Mouse (Mus musculus): ENCODE results near the gene Khdrbs1. TPM values are rescaled to one million over a fixed set of nuclear protein-coding genes. Genes with fewer than 3 reads are reported as not detected.

Khdrbs1 gene
- polyA plus RNA-seq, 1 experiment from 2014 or later = 94.2 TPM

GRCm38 (mm10) chr4:129683901-129684493 lies 58.1 kb downstream of the Khdrbs1 start:
- Histone ChIP-seq H3K9ac (ENCODE audit: low read depth, low read length) (no peak overlapping the region), H3K36me3 (ENCODE audit: control insufficient read depth, insufficient read depth, low read length) (peaks cover 91% of the 10 kb centered on the region), H3K27me3 (replicated peaks; ENCODE audit: control insufficient read depth, insufficient read depth, low read length) (no peaks in the 10 kb centered on the region), H3K4me3 (ENCODE audit: low read depth, low read length) (no peak overlapping the region), H3K27ac (replicated peaks; ENCODE audit: low read depth, low read length) (no peak overlapping the region), H3K4me1 (ENCODE audit: control insufficient read depth, insufficient read depth, low read length) (no peaks in the 10 kb centered on the region), H3K4me2 (ENCODE audit: low read depth, low read length) (no peak overlapping the region), H3K9me3 (ENCODE audit: control insufficient read depth, low read length) (no peaks in the 10 kb centered on the region)
- WGBS = 87% methylated on average over 10 of the region's 11 CpGs
- ATAC-seq (ENCODE audit: low read depth) = no peak
- no peak for DNase-seq (ENCODE audit: low spot score)

GRCm38 (mm10) chr4:129681837-129682236 lies 60.3 kb downstream of the Khdrbs1 start:
- Histone ChIP-seq H3K36me3 (ENCODE audit: control insufficient read depth, insufficient read depth, low read length) (peaks cover 93% of the 10 kb centered on the region), H3K9ac (ENCODE audit: low read depth, low read length) (no peak overlapping the region), H3K9me3 (ENCODE audit: control insufficient read depth, low read length) (no peaks in the 10 kb centered on the region), H3K27ac (replicated peaks; ENCODE audit: low read depth, low read length) (no peak overlapping the region), H3K4me2 (ENCODE audit: low read depth, low read length) (no peak overlapping the region), H3K4me1 (ENCODE audit: control insufficient read depth, insufficient read depth, low read length) (no peaks in the 10 kb centered on the region), H3K27me3 (replicated peaks; ENCODE audit: control insufficient read depth, insufficient read depth, low read length) (no peaks in the 10 kb centered on the region), H3K4me3 (ENCODE audit: low read depth, low read length) (no peak overlapping the region)
- ATAC-seq (ENCODE audit: low read depth) (no peak), DNase-seq (ENCODE audit: low spot score) (no peak)
- 96% methylated on average over 11 of the region's 11 CpGs for WGBS

- H3K4me3 ChIP-seq (ENCODE audit: low read depth, low read length) = peak overlapping the region; percentile 99
Measured at GRCm38 (mm10) chr4:129672878-129673449, 69.1 kb downstream of the Khdrbs1 start.

GRCm38 (mm10) chr4:129672083-129672877 lies 69.8 kb downstream of the Khdrbs1 start, which contains the start of gene Kpna6:
Kpna6 (minus strand) TSS chr4:129672767.
- Histone ChIP-seq H3K4me3 (ENCODE audit: low read depth, low read length) (peak within 1 kb of the TSS; percentile 99), H3K27ac (replicated peaks; ENCODE audit: low read depth, low read length) (peak within 1 kb of the TSS; percentile 92), H3K27me3 (replicated peaks; ENCODE audit: control insufficient read depth, insufficient read depth, low read length) (no peaks in the 10 kb centered on the region), H3K4me2 (ENCODE audit: low read depth, low read length) (peak within 1 kb of the TSS; percentile 68), H3K36me3 (ENCODE audit: control insufficient read depth, insufficient read depth, low read length) (peaks cover 17% of the 10 kb centered on the region), H3K4me1 (ENCODE audit: control insufficient read depth, insufficient read depth, low read length) (peaks cover 7% of the 10 kb centered on the region; the same call in 1 of the 2 replicates), H3K9me3 (ENCODE audit: control insufficient read depth, low read length) (no peaks in the 10 kb centered on the region), H3K9ac (ENCODE audit: low read depth, low read length) (peak within 1 kb of the TSS; percentile 99)
- WGBS = under 1% methylated on average over 44 of the region's 65 CpGs
- ATAC-seq (ENCODE audit: low read depth) (peak; percentile 94), DNase-seq (ENCODE audit: low spot score) (peak; percentile 96)

More at GRCm38 (mm10) chr4:129672878-129673449, 69.1 kb downstream of the Khdrbs1 start:
- Histone ChIP-seq H3K36me3 (ENCODE audit: control insufficient read depth, insufficient read depth, low read length) (peaks cover 23% of the 10 kb centered on the region), H3K4me2 (ENCODE audit: low read depth, low read length) (peak overlapping the region; percentile 68), H3K27me3 (replicated peaks; ENCODE audit: control insufficient read depth, insufficient read depth, low read length) (no peaks in the 10 kb centered on the region), H3K9me3 (ENCODE audit: control insufficient read depth, low read length) (no peaks in the 10 kb centered on the region), H3K4me1 (ENCODE audit: control insufficient read depth, insufficient read depth, low read length) (peaks cover 7% of the 10 kb centered on the region; the same call in 1 of the 2 replicates), H3K27ac (replicated peaks; ENCODE audit: low read depth, low read length) (peak overlapping the region; percentile 92), H3K9ac (ENCODE audit: low read depth, low read length) (peak overlapping the region; percentile 99)
- WGBS = 9% methylated on average over 10 of the region's 10 CpGs
- ATAC-seq (ENCODE audit: low read depth) = no peak; the same call in 1 of the 2 replicates
- no peak for DNase-seq (ENCODE audit: low spot score)

GRCm38 (mm10) chr4:129671491-129672082 lies 70.5 kb downstream of the Khdrbs1 start:
- peak overlapping the region; percentile 68 for H3K4me2 ChIP-seq (ENCODE audit: low read depth, low read length)
- peak overlapping the region; percentile 99 for H3K4me3 ChIP-seq (ENCODE audit: low read depth, low read length)
- peak overlapping the region; percentile 99 for H3K9ac ChIP-seq (ENCODE audit: low read depth, low read length)
- H3K4me1 ChIP-seq (ENCODE audit: control insufficient read depth, insufficient read depth, low read length) = peaks cover 7% of the 10 kb centered on the region; the same call in 1 of the 2 replicates
- H3K9me3 ChIP-seq (ENCODE audit: control insufficient read depth, low read length) = no peaks in the 10 kb centered on the region
- H3K36me3 ChIP-seq (ENCODE audit: control insufficient read depth, insufficient read depth, low read length) = peaks cover 15% of the 10 kb centered on the region
- 3% methylated on average over 12 of the region's 12 CpGs for WGBS
- no peaks in the 10 kb centered on the region for H3K27me3 ChIP-seq (replicated peaks; ENCODE audit: control insufficient read depth, insufficient read depth, low read length)
- DNase-seq (ENCODE audit: low spot score) (peak; percentile 76), ATAC-seq (ENCODE audit: low read depth) (no peak)
- H3K27ac ChIP-seq (replicated peaks; ENCODE audit: low read depth, low read length) = peak overlapping the region; percentile 92

- H3K4me3 ChIP-seq (ENCODE audit: low read depth, low read length) = no peak overlapping the region
- H3K36me3 ChIP-seq (ENCODE audit: control insufficient read depth, insufficient read depth, low read length) = peaks cover 62% of the 10 kb centered on the region
- DNase-seq (ENCODE audit: low spot score) = no peak
- H3K9ac ChIP-seq (ENCODE audit: low read depth, low read length) = no peak overlapping the region
- H3K4me1 ChIP-seq (ENCODE audit: control insufficient read depth, insufficient read depth, low read length) = no peaks in the 10 kb centered on the region
- H3K9me3 ChIP-seq (ENCODE audit: control insufficient read depth, low read length) = no peaks in the 10 kb centered on the region
- H3K4me2 ChIP-seq (ENCODE audit: low read depth, low read length) = no peak overlapping the region
- no peak overlapping the region for H3K27ac ChIP-seq (replicated peaks; ENCODE audit: low read depth, low read length)
- H3K27me3 ChIP-seq (replicated peaks; ENCODE audit: control insufficient read depth, insufficient read depth, low read length) = no peaks in the 10 kb centered on the region
- ATAC-seq (ENCODE audit: low read depth) = peak; percentile 60
- WGBS = 70% methylated on average over 3 of the region's 3 CpGs
Measured at GRCm38 (mm10) chr4:129662255-129662813, 79.8 kb downstream of the Khdrbs1 start.

GRCm38 (mm10) chr4:129661584-129661983 lies 80.5 kb downstream of the Khdrbs1 start:
- H3K4me2 ChIP-seq (ENCODE audit: low read depth, low read length) = no peak overlapping the region
- H3K27me3 ChIP-seq (replicated peaks; ENCODE audit: control insufficient read depth, insufficient read depth, low read length) = no peaks in the 10 kb centered on the region
- ATAC-seq (ENCODE audit: low read depth) = no peak
- H3K27ac ChIP-seq (replicated peaks; ENCODE audit: low read depth, low read length) = no peak overlapping the region
- H3K36me3 ChIP-seq (ENCODE audit: control insufficient read depth, insufficient read depth, low read length) = peaks cover 64% of the 10 kb centered on the region
- DNase-seq (ENCODE audit: low spot score) = no peak
- 98% methylated on average over 3 of the region's 3 CpGs for WGBS
- no peaks in the 10 kb centered on the region for H3K9me3 ChIP-seq (ENCODE audit: control insufficient read depth, low read length)
- no peak overlapping the region for H3K4me3 ChIP-seq (ENCODE audit: low read depth, low read length)
- no peak overlapping the region for H3K9ac ChIP-seq (ENCODE audit: low read depth, low read length)
- no peaks in the 10 kb centered on the region for H3K4me1 ChIP-seq (ENCODE audit: control insufficient read depth, insufficient read depth, low read length)

- H3K4me3 ChIP-seq (ENCODE audit: low read depth, low read length) = no peak overlapping the region
- DNase-seq (ENCODE audit: low spot score) = no peak
- no peak overlapping the region for H3K4me2 ChIP-seq (ENCODE audit: low read depth, low read length)
- no peak for ATAC-seq (ENCODE audit: low read depth)
- H3K27ac ChIP-seq (replicated peaks; ENCODE audit: low read depth, low read length) = no peak overlapping the region
- no peak overlapping the region for H3K9ac ChIP-seq (ENCODE audit: low read depth, low read length)
- WGBS = 95% methylated on average over 14 of the region's 14 CpGs
- no peaks in the 10 kb centered on the region for H3K9me3 ChIP-seq (ENCODE audit: control insufficient read depth, low read length)
- H3K27me3 ChIP-seq (replicated peaks; ENCODE audit: control insufficient read depth, insufficient read depth, low read length) = no peaks in the 10 kb centered on the region
- no peaks in the 10 kb centered on the region for H3K4me1 ChIP-seq (ENCODE audit: control insufficient read depth, insufficient read depth, low read length)
- H3K36me3 ChIP-seq (ENCODE audit: control insufficient read depth, insufficient read depth, low read length) = peaks cover 96% of the 10 kb centered on the region
Measured at GRCm38 (mm10) chr4:129654770-129655169, 87.3 kb downstream of the Khdrbs1 start.

Measured in embryonic facial prominence, embryonic 14.5 days (tissue).